Mouse (Mus musculus) MEL (cell line): Measurements from ENCODE around the gene Gpr61.

Experiments
- CTCF ChIP-seq, 3 experiments: IDR thresholded peaks in 2 of 3; conservative IDR thresholded peaks in 1 of 3; 2 replicates each; pipeline ENCODE4 v1.5.1; 2011 to 2012; ENCODE audit warnings: low read length in 3 of 3, low read depth in 2 of 3, mild to moderate bottlenecking in 2 of 3, improper control_type of control experiment in 1 of 3, inconsistent platforms in 1 of 3, mixed read lengths in 1 of 3, moderate library complexity in 1 of 3; ENCODE audit not compliant: control insufficient read depth in 1 of 3, insufficient read depth in 1 of 3, poor library complexity in 1 of 3, severe bottlenecking in 1 of 3
- MAFK ChIP-seq: IDR thresholded peaks from 2 replicates; pipeline ENCODE4 v1.6.1; 2011; ENCODE audit warnings: low read depth, mild to moderate bottlenecking, low read length, improper control_type of control experiment, borderline replicate concordance
- POLR2A ChIP-seq, 2 experiments: IDR thresholded peaks; 2 replicates each; pipeline ENCODE4 v1.6.1; 2011 to 2012; ENCODE audit warnings: low read length in 2 of 2, mild to moderate bottlenecking in 2 of 2, control low read depth in 1 of 2, improper control_type of control experiment in 1 of 2, low read depth in 1 of 2, moderate library complexity in 1 of 2; ENCODE audit not compliant: control insufficient read depth in 1 of 2, insufficient read depth in 1 of 2, poor library complexity in 1 of 2
- POLR2AphosphoS5 ChIP-seq: IDR thresholded peaks from 2 replicates; pipeline ENCODE4 v1.6.1; 2012; ENCODE audit warnings: low read depth, borderline replicate concordance, mild to moderate bottlenecking, inconsistent platforms, low read length, moderate library complexity, mixed read lengths
- RAD21 ChIP-seq: IDR thresholded peaks from 2 replicates; pipeline ENCODE4 v1.6.1; 2011; ENCODE audit warnings: mild to moderate bottlenecking, low read depth, low read length, improper control_type of control experiment
- RCOR1 ChIP-seq: IDR thresholded peaks from 2 replicates; pipeline ENCODE4 v1.6.1; 2012; ENCODE audit warnings: low read depth, mild to moderate bottlenecking, inconsistent platforms, low read length, improper control_type of control experiment
- TAL1 ChIP-seq: IDR thresholded peaks from 2 replicates; pipeline ENCODE4 v1.6.1; 2012; ENCODE audit warnings: mild to moderate bottlenecking, inconsistent platforms, low read length, moderate library complexity, mixed read lengths
- TCF12 ChIP-seq: IDR thresholded peaks from 2 replicates; pipeline ENCODE4 v1.6.1; 2014; ENCODE audit warnings: low read depth, mild to moderate bottlenecking, inconsistent platforms, low read length, improper control_type of control experiment, moderate library complexity
- UBTF ChIP-seq: IDR thresholded peaks from 2 replicates; pipeline ENCODE4 v1.6.1; 2012; ENCODE audit warnings: low read depth, mild to moderate bottlenecking, inconsistent platforms, low read length, improper control_type of control experiment, moderate library complexity, borderline replicate concordance; ENCODE audit not compliant: insufficient read depth
- USF1 ChIP-seq: IDR thresholded peaks from 2 replicates; pipeline ENCODE4 v1.6.1; 2014; ENCODE audit warnings: low read depth, mild to moderate bottlenecking, inconsistent platforms, low read length, improper control_type of control experiment, moderate library complexity
- ZC3H11A ChIP-seq: IDR thresholded peaks from 2 replicates; pipeline ENCODE4 v1.6.1; 2012; ENCODE audit warnings: low read depth, mild to moderate bottlenecking, inconsistent platforms, low read length, improper control_type of control experiment
- ZMIZ1 ChIP-seq: IDR thresholded peaks from 2 replicates; pipeline ENCODE4 v1.6.1; 2012; ENCODE audit warnings: low read depth, mild to moderate bottlenecking, inconsistent platforms, low read length, improper control_type of control experiment, moderate library complexity

GRCm38 (mm10) chr3:108111320-108111719 lies 43.4 kb downstream of the Gpr61 start:
- TF ChIP-seq RAD21 = no peak
- no peak for TF ChIP-seq CTCF (IDR thresholded peaks at IDR 0.05 in 2 of 3, conservative IDR thresholded peaks at IDR 0.05 in 1 of 3; ENCODE audit: control insufficient read depth in 1 of 3, insufficient read depth in 1 of 3, low read depth in 2 of 3, low read length in 3 of 3, poor library complexity in 1 of 3, severe bottlenecking in 1 of 3)
- no peak for TF ChIP-seq USF1
- TF ChIP-seq UBTF = no peak
- no peak for TF ChIP-seq POLR2A (IDR thresholded peaks at IDR 0.05; ENCODE audit: control insufficient read depth in 1 of 2, insufficient read depth in 1 of 2, low read depth in 1 of 2, low read length in 2 of 2, poor library complexity in 1 of 2)
- TF ChIP-seq POLR2AphosphoS5 = no peak
- TF ChIP-seq TAL1 = no peak
- TF ChIP-seq RCOR1 = no peak
- no peak for TF ChIP-seq MAFK
- TF ChIP-seq ZMIZ1 = no peak
- no peak for TF ChIP-seq TCF12
- TF ChIP-seq ZC3H11A = no peak
